8 mouse cellular contexts compared by ENCODE assay signal in genomic region chr3:122618991-122619930, GRCm38 (mm10). TPM values are rescaled to one million over a fixed set of nuclear protein-coding genes. Genes with fewer than 3 reads are reported as not detected.
DNase-seq lines count a peak whose midpoint lies in the region; ATAC-seq and TF ChIP-seq lines count a peak whose summit lies in the region.

TSS of gene Fnbp1l (minus strand) at chr3:122619715.

- peak within 1 kb of the TSS; percentile 97 for H3K9ac ChIP-seq in heart, embryonic 14.5 days (ENCODE audit: low read length)
- H3K9ac ChIP-seq in liver, embryonic 13.5 days: peak within 1 kb of the TSS; percentile 72
- H3K9ac ChIP-seq in neural tube, embryonic 11.5 days (ENCODE audit: low read length): peak within 1 kb of the TSS; percentile 98

- H3K36me3 ChIP-seq in spleen, adult 2 months (ENCODE audit: control insufficient read depth, insufficient read depth, low read length): no peaks in the 10 kb centered on the region
- no peaks in the 10 kb centered on the region for H3K36me3 ChIP-seq in heart, embryonic 14.5 days (ENCODE audit: control insufficient read depth, insufficient read depth, low read length)
- no peaks in the 10 kb centered on the region for H3K36me3 ChIP-seq in liver, embryonic 13.5 days
- no peaks in the 10 kb centered on the region for H3K36me3 ChIP-seq in neural tube, embryonic 11.5 days (ENCODE audit: control insufficient read depth, insufficient read depth, low read length)

- no peak for TF ChIP-seq CTCF in spleen, adult 2 months (IDR thresholded peaks at IDR 0.05; ENCODE audit: extremely low read depth, insufficient read depth, insufficient read length, insufficient replicate concordance)
- TF ChIP-seq CTCF in embryonic fibroblast, embryonic 13.5 days (IDR thresholded peaks at IDR 0.05; ENCODE audit: borderline replicate concordance, insufficient read depth, low read length): no peak

- H3K27me3 ChIP-seq in spleen, adult 2 months (ENCODE audit: control insufficient read depth, insufficient read depth, low read length): peaks cover 16% of the 10 kb centered on the region
- no peaks in the 10 kb centered on the region for H3K27me3 ChIP-seq in heart, embryonic 14.5 days (ENCODE audit: control insufficient read depth, insufficient read depth, low read length)
- H3K27me3 ChIP-seq in liver, embryonic 13.5 days: peaks cover 35% of the 10 kb centered on the region
- H3K27me3 ChIP-seq in neural tube, embryonic 11.5 days (ENCODE audit: control insufficient read depth, insufficient read depth, low read length): no peaks in the 10 kb centered on the region

- peak in 1 of 2 experiments; percentile 19 for DNase-seq in spleen, adult 2 months (ENCODE audit: low read depth in 1 of 2, low spot score in 2 of 2)
- DNase-seq in spleen, postnatal 14 days (ENCODE audit: low spot score in 2 of 2): no peak
- peak; percentile 92 for DNase-seq in kidney, postnatal 10 days
- peak; percentile 40 for DNase-seq in liver, embryonic 13.5 days
- peak; percentile 91 for DNase-seq in neural tube, embryonic 11.5 days (ENCODE audit: low spot score)
- DNase-seq in thymus, adult 18-20 months: peak; percentile 36 to 46

- TF ChIP-seq POLR2A in spleen, adult 2 months (IDR thresholded peaks at IDR 0.05; ENCODE audit: low read depth, low read length): no peak
- TF ChIP-seq POLR2A in embryonic fibroblast, embryonic 13.5 days (IDR thresholded peaks at IDR 0.05; ENCODE audit: low read depth, low read length): peak; percentile 93

- 1% methylated on average over 101 of the region's 118 CpGs for WGBS in spleen, adult 2 months
- WGBS in heart, embryonic 14.5 days: under 1% methylated on average over 71 of the region's 118 CpGs
- WGBS in liver, embryonic 13.5 days (ENCODE audit: insufficient replicate concordance): 1% methylated on average over 92 of the region's 118 CpGs
- 0% methylated on average over 56 of the region's 118 CpGs for WGBS in neural tube, embryonic 11.5 days

- H3K27ac ChIP-seq in spleen, adult 2 months (ENCODE audit: insufficient read depth, low read length): peak within 1 kb of the TSS; percentile 43; the same call in 1 of the 2 replicates
- peak within 1 kb of the TSS; percentile 66 for H3K27ac ChIP-seq in embryonic fibroblast, embryonic 13.5 days (ENCODE audit: insufficient read depth, low read length)
- peak within 1 kb of the TSS; percentile 94 to 96 for H3K27ac ChIP-seq in heart, embryonic 14.5 days (replicated peaks in 1 of 2; ENCODE audit: control insufficient read depth in 1 of 2, insufficient read depth in 1 of 2, low read depth in 2 of 2, low read length in 2 of 2)
- peak within 1 kb of the TSS; percentile 70 for H3K27ac ChIP-seq in liver, embryonic 13.5 days
- H3K27ac ChIP-seq in neural tube, embryonic 11.5 days (ENCODE audit: low read depth, low read length): peak within 1 kb of the TSS; percentile 97

- H3K4me2 ChIP-seq in heart, embryonic 14.5 days (ENCODE audit: low read length): peak within 1 kb of the TSS; percentile 97
- peak within 1 kb of the TSS; percentile 71 for H3K4me2 ChIP-seq in liver, embryonic 13.5 days
- H3K4me2 ChIP-seq in neural tube, embryonic 11.5 days (ENCODE audit: low read depth): peak within 1 kb of the TSS; percentile 78

- H3K4me1 ChIP-seq in spleen, adult 2 months (ENCODE audit: control insufficient read depth, insufficient read depth, insufficient read length): peaks cover 8% of the 10 kb centered on the region
- peaks cover 4% of the 10 kb centered on the region; the same call in 1 of the 2 replicates for H3K4me1 ChIP-seq in embryonic fibroblast, embryonic 13.5 days (ENCODE audit: control insufficient read depth, insufficient read depth, low read length)
- H3K4me1 ChIP-seq in heart, embryonic 14.5 days (ENCODE audit: control insufficient read depth in 2 of 2, insufficient read depth in 2 of 2, low read length in 2 of 2): peaks cover 6 to 16% of the 10 kb centered on the region in 2 experiments
- H3K4me1 ChIP-seq in liver, embryonic 13.5 days (replicated peaks): peaks cover 14% of the 10 kb centered on the region
- peaks cover 14% of the 10 kb centered on the region for H3K4me1 ChIP-seq in neural tube, embryonic 11.5 days (ENCODE audit: control insufficient read depth, insufficient read depth, low read length)

- H3K9me3 ChIP-seq in heart, embryonic 14.5 days (ENCODE audit: control insufficient read depth, low read length): no peaks in the 10 kb centered on the region
- H3K9me3 ChIP-seq in liver, embryonic 13.5 days (replicated peaks): no peaks in the 10 kb centered on the region
- no peaks in the 10 kb centered on the region for H3K9me3 ChIP-seq in neural tube, embryonic 11.5 days (ENCODE audit: control insufficient read depth, low read length)

- peak within 1 kb of the TSS; percentile 58 for H3K4me3 ChIP-seq in spleen, adult 2 months (ENCODE audit: extremely low read depth, insufficient read depth, insufficient read length)
- peak within 1 kb of the TSS; percentile 70 for H3K4me3 ChIP-seq in embryonic fibroblast, embryonic 13.5 days (ENCODE audit: insufficient read depth, low read length)
- peak within 1 kb of the TSS; percentile 71 to 77 for H3K4me3 ChIP-seq in heart, embryonic 14.5 days (ENCODE audit: control insufficient read depth in 1 of 2, insufficient read depth in 1 of 2, low read depth in 1 of 2, low read length in 2 of 2)
- H3K4me3 ChIP-seq in liver, embryonic 13.5 days (replicated peaks): peak within 1 kb of the TSS; percentile 68
- peak within 1 kb of the TSS; percentile 78 for H3K4me3 ChIP-seq in neural tube, embryonic 11.5 days (ENCODE audit: low read depth, low read length)

- peak; percentile 89 for ATAC-seq in heart, embryonic 14.5 days (ENCODE audit: insufficient number of reproducible peaks, insufficient read depth, low FRiP score, low read depth)
- ATAC-seq in liver, embryonic 13.5 days (ENCODE audit: low read depth): peak; percentile 68
- ATAC-seq in neural tube, embryonic 11.5 days (ENCODE audit: insufficient read depth, low FRiP score, low TSS enrichment): peak; percentile 87

RNA-seq across cellular contexts. Expression of gene Fnbp1l, which starts in this region (rescaled TPM):
- polyA plus RNA-seq in spleen, adult 2 months (2012; rRNA removed): 1.1 and 1.3 TPM in 2 replicates
- 42.6 and 65.4 TPM in 2 replicates for polyA plus RNA-seq in embryonic fibroblast, embryonic 13.5 days (2011; ENCODE audit: insufficient read length, low read depth, missing spikeins)
- polyA plus RNA-seq in heart, embryonic 14.5 days (2014; fragmentation: Nextera tagmentation; extraction: Ambion mirVana): 24.5 and 29.5 TPM in 2 replicates
- polyA plus RNA-seq in liver, embryonic 13.5 days (2015; fragmentation: Nextera tagmentation; extraction: Ambion mirVana): 4.3 and 5.6 TPM in 2 replicates
- polyA plus RNA-seq in neural tube, embryonic 11.5 days (2014; fragmentation: Nextera tagmentation; extraction: Ambion mirVana): 85.2 and 87.3 TPM in 2 replicates

Comparison
In these comparisons a context has a peak if more than half of its experiments do, and no peak if none do; other contexts are left out.
1. DNase-seq: peak in kidney, postnatal 10 days (single experiment), liver, embryonic 13.5 days (single experiment), neural tube, embryonic 11.5 days (single experiment) and thymus, adult 18-20 months (2 of 2); none in spleen, postnatal 14 days (0 of 2).
2. H3K27ac ChIP-seq: peak in every context shown above with its lines; median percentile 97 in neural tube, embryonic 11.5 days; 95 in heart, embryonic 14.5 days; 70 in liver, embryonic 13.5 days; 66 in embryonic fibroblast, embryonic 13.5 days; 43 in spleen, adult 2 months.
3. Peak in every context shown above with its lines, with median percentiles within 50 percentile points of each other: H3K4me3 ChIP-seq, ATAC-seq, H3K4me2 ChIP-seq and H3K9ac ChIP-seq.